Mouse (Mus musculus) embryonic facial prominence, embryonic 14.5 days (tissue): ENCODE measurements around the gene Sgk1. TPM values are rescaled to one million over a fixed set of nuclear protein-coding genes. Genes with fewer than 3 reads are reported as not detected.

Source experiments
- ATAC-seq: fragments of 200-750 bp; cut with Nextera tagmentation; 2 replicates; pipeline ENCODE4 v1.8.0; 2017; ENCODE audit warnings: low read depth, moderate number of reproducible peaks, moderate TSS enrichment
- DNase-seq: peaks from one replicate; pipeline ENCODE4 v3.0.0-alpha.2; 2015; ENCODE audit warnings: low spot score
- H3K27ac ChIP-seq: fragments of 300-500 bp; sonication (generic); replicated peaks from 2 replicates; pipeline ENCODE4 v1.5.1; 2014; ENCODE audit warnings: low read depth, mild to moderate bottlenecking, low read length, moderate library complexity
- H3K27me3 ChIP-seq: fragments of 300-500 bp; sonication (generic); replicated peaks from 2 replicates; pipeline ENCODE4 v1.6.1; 2014; ENCODE audit warnings: low read length; ENCODE audit not compliant: control insufficient read depth, insufficient read depth
- H3K36me3 ChIP-seq: fragments of 300-500 bp; sonication (generic); 2 replicates; pipeline ENCODE4 v1.6.1; 2014; ENCODE audit warnings: low read length, mixed read lengths; ENCODE audit not compliant: control insufficient read depth, insufficient read depth
- H3K4me1 ChIP-seq: fragments of 300-500 bp; sonication (generic); 2 replicates; pipeline ENCODE4 v1.6.1; 2014; ENCODE audit warnings: antibody characterized with exemption, low read length; ENCODE audit not compliant: control insufficient read depth, insufficient read depth
- H3K4me2 ChIP-seq: fragments of 300-500 bp; sonication (generic); 2 replicates; pipeline ENCODE4 v1.6.1; 2014; ENCODE audit warnings: low read depth, mild to moderate bottlenecking, low read length, moderate library complexity, mixed read lengths
- H3K4me3 ChIP-seq: fragments of 300-500 bp; sonication (generic); 2 replicates; pipeline ENCODE4 v1.5.1; 2014; ENCODE audit warnings: low read depth, mild to moderate bottlenecking, low read length
- H3K9ac ChIP-seq: fragments of 300-500 bp; sonication (generic); 2 replicates; pipeline ENCODE4 v1.6.1; 2014; ENCODE audit warnings: low read depth, mild to moderate bottlenecking, low read length, moderate library complexity, mixed read lengths
- H3K9me3 ChIP-seq: fragments of 300-500 bp; sonication (generic); 2 replicates; pipeline ENCODE4 v1.6.1; 2016; ENCODE audit warnings: low read length; ENCODE audit not compliant: control insufficient read depth
- WGBS: fragments of 180-500 bp; shearing (Covaris S2); extraction: QIAGEN DNeasy Blood & Tissue Kit; methylation state at CpG from one replicate; pipeline ENCODE4 v1.1.7; 2014; 5-methylcytosine and 5-hydroxymethylcytosine counted together
- polyA plus RNA-seq: library from polyadenylated mRNA; unstranded; fragments of >200 nt; fragmentation: Nextera tagmentation; extraction: Ambion mirVana; gene quantifications from 2 replicates; pipeline ENCODE4 v1.2.1, GENCODE M21; 2014

The Sgk1 gene
- polyA plus RNA-seq, 1 experiment from 2014 or later = 33.8 TPM

- 81% methylated on average over 9 of the region's 9 CpGs for WGBS
- no peak overlapping the region for H3K27ac ChIP-seq
- H3K9ac ChIP-seq = no peak overlapping the region
- DNase-seq = no peak
- no peaks in the 10 kb centered on the region for H3K4me1 ChIP-seq
- no peaks in the 10 kb centered on the region for H3K27me3 ChIP-seq
- no peaks in the 10 kb centered on the region for H3K36me3 ChIP-seq
- H3K9me3 ChIP-seq = no peaks in the 10 kb centered on the region
- no peak overlapping the region for H3K4me2 ChIP-seq
- H3K4me3 ChIP-seq = no peak overlapping the region
- ATAC-seq = no peak
Observed at GRCm38 (mm10) chr10:21978421-21978820, 96.4 kb downstream of the Sgk1 start.

GRCm38 (mm10) chr10:21979286-21979965 lies 97.4 kb downstream of the Sgk1 start:
- no peak overlapping the region for H3K9ac ChIP-seq
- no peak for ATAC-seq
- no peak overlapping the region for H3K27ac ChIP-seq

GRCm38 (mm10) chr10:21980780-21981435 lies 98.9 kb downstream of the Sgk1 start:
- no peak overlapping the region for H3K4me2 ChIP-seq
- no peaks in the 10 kb centered on the region for H3K4me1 ChIP-seq
- H3K9me3 ChIP-seq = no peaks in the 10 kb centered on the region
- WGBS = 70% methylated on average over 6 of the region's 6 CpGs
- H3K4me3 ChIP-seq = no peak overlapping the region
- DNase-seq = no peak
- no peak for ATAC-seq
- no peak overlapping the region for H3K27ac ChIP-seq
- H3K36me3 ChIP-seq = no peaks in the 10 kb centered on the region
- H3K9ac ChIP-seq = no peak overlapping the region
- H3K27me3 ChIP-seq = no peaks in the 10 kb centered on the region

More at GRCm38 (mm10) chr10:21979286-21979965, 97.4 kb downstream of the Sgk1 start:
- H3K9me3 ChIP-seq = no peaks in the 10 kb centered on the region
- H3K4me3 ChIP-seq = no peak overlapping the region
- no peaks in the 10 kb centered on the region for H3K27me3 ChIP-seq
- H3K36me3 ChIP-seq = no peaks in the 10 kb centered on the region
- H3K4me1 ChIP-seq = no peaks in the 10 kb centered on the region
- no peak for DNase-seq
- WGBS = 87% methylated on average over 5 of the region's 5 CpGs
- no peak overlapping the region for H3K4me2 ChIP-seq

GRCm38 (mm10) chr10:21982303-21982702 lies 100.3 kb downstream of the Sgk1 start:
- Histone ChIP-seq H3K4me2 (no peak overlapping the region), H3K36me3 (no peaks in the 10 kb centered on the region), H3K9ac (no peak overlapping the region), H3K4me1 (no peaks in the 10 kb centered on the region), H3K4me3 (no peak overlapping the region), H3K27me3 (no peaks in the 10 kb centered on the region), H3K9me3 (no peaks in the 10 kb centered on the region), H3K27ac (no peak overlapping the region)
- 79% methylated on average over 2 of the region's 2 CpGs for WGBS
- ATAC-seq (no peak), DNase-seq (no peak)

- DNase-seq (no peak), ATAC-seq (no peak)
- Histone ChIP-seq H3K27ac (no peak overlapping the region), H3K9me3 (no peaks in the 10 kb centered on the region), H3K4me2 (no peak overlapping the region), H3K4me3 (no peak overlapping the region), H3K9ac (no peak overlapping the region), H3K36me3 (no peaks in the 10 kb centered on the region), H3K4me1 (peaks cover 16% of the 10 kb centered on the region), H3K27me3 (peaks cover 2% of the 10 kb centered on the region; the same call in 1 of the 2 replicates)
- WGBS = 83% methylated on average over 5 of the region's 5 CpGs
Observed at GRCm38 (mm10) chr10:21988489-21988888, 106.5 kb downstream of the Sgk1 start.

- Histone ChIP-seq H3K4me3 (peak overlapping the region; percentile 27), H3K27ac (no peak overlapping the region), H3K4me1 (peaks cover 18% of the 10 kb centered on the region), H3K27me3 (peaks cover 2% of the 10 kb centered on the region; the same call in 1 of the 2 replicates), H3K36me3 (no peaks in the 10 kb centered on the region; the same call in 1 of the 2 replicates), H3K4me2 (peak overlapping the region; percentile 68), H3K9ac (peak overlapping the region; percentile 20; the same call in 1 of the 2 replicates), H3K9me3 (no peaks in the 10 kb centered on the region)
- DNase-seq (peak; percentile 94), ATAC-seq (0 out of 2 replicates have a peak, but pooled peaks have one; percentile 4)
- 14% methylated on average over 17 of the region's 17 CpGs for WGBS
Observed at GRCm38 (mm10) chr10:21991351-21991840, 109.4 kb downstream of the Sgk1 start.

GRCm38 (mm10) chr10:21991986-21992833 lies 110.2 kb downstream of the Sgk1 start:
- H3K4me1 ChIP-seq = peaks cover 19% of the 10 kb centered on the region
- peak overlapping the region; percentile 40; the same call in 1 of the 2 replicates for H3K27ac ChIP-seq
- H3K9me3 ChIP-seq = no peaks in the 10 kb centered on the region
- peak overlapping the region; percentile 68 for H3K4me2 ChIP-seq
- DNase-seq (peak; percentile 39), ATAC-seq (no peak)
- H3K4me3 ChIP-seq = peak overlapping the region; percentile 71
- H3K9ac ChIP-seq = no peak overlapping the region
- peaks cover 6% of the 10 kb centered on the region; the same call in 1 of the 2 replicates for H3K36me3 ChIP-seq
- WGBS = 15% methylated on average over 17 of the region's 17 CpGs
- H3K27me3 ChIP-seq = peaks cover 2% of the 10 kb centered on the region; the same call in 1 of the 2 replicates
